Mouse (Mus musculus) B cell, adult (primary cell): ENCODE results near the gene Cldn24. TPM values are rescaled to one million over a fixed set of nuclear protein-coding genes. Genes with fewer than 3 reads are reported as not detected.

Experiments
- total RNA-seq: library from RNA; stranded (reverse); gene quantifications from 4 replicates; pipeline ENCODE4 v1.2.4, GENCODE M21; 2023; ENCODE audit not compliant: inconsistent age

Cldn24 gene
- total RNA-seq = not detected in 4 replicates

DNA sequence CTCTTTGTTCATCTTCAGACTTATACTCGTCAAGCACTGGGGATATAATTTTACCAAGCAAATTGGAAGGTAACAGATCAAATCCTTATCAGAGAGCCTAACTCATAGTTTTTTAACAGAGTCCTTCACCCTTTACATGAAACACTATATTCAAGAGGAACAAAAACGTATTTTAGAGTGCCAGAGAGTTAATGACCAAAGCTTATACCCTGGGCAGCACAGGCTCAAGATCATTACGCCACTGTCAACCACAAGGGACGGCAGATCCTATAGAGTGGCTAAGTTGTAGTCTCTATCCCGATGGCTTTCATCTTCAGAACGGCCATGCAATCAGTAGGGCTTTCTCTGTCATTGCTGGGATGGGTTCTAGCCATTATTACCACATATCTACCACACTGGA is at the start of gene Cldn24:
Gene Cldn24, plus strand, starts transcription at position 301 of the 400 bp plus-strand sequence.

DNA sequence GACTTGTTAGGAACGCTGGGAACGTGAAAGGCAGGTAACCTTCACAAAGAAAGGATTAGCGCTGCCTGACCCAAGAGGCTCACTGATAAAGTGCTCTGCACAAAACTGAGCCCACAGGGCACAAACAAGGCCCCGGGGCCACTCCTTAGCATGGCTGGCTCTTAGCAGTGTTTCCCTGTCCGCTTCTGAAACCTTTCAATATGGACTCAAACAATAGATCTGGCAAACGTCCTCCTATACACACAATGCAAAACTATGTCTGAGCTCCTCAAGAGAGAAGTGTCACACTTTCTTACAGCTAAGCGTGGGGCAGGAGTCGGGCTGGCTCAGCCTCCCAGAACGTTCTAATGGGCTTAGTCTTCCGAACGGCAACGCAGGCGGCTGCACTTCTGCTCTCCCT is 2.2 kb downstream of the Cldn24 start, which contains the start of gene Cldn22:
Gene Cldn22, plus strand, starts transcription at position 301 of the 400 bp plus-strand sequence.

Other genes starting within 250 kb of the Cldn24 start
- gene Ing2, start 146.6 kb upstream of the Cldn24 start, total RNA-seq = 32.4 to 43.2 TPM (median 34.7 TPM) in 4 replicates
- gene Cdkn2aip, start 108.2 kb upstream of the Cldn24 start, total RNA-seq = 28.3 to 35.5 TPM (median 30.8 TPM) in 4 replicates
- gene Cldn22, start 2.3 kb downstream of the Cldn24 start, total RNA-seq = not detected in 4 replicates
- 2.7 to 3.5 TPM (median 3.2 TPM) in 4 replicates for gene Wwc2, start 168.8 kb downstream of the Cldn24 start, total RNA-seq